Mouse (Mus musculus) 3T3-L1 (cell line): ENCODE results near the gene Srpk3.
"Not testable (repeated sequence)": the region's sequence is repeated elsewhere in the genome, so short reads cannot be mapped to it uniquely, and the experiment has no call there.

Experiments
- DNase-seq: peaks from one replicate; pipeline ENCODE4 v3.0.0-alpha.2; 2015; ENCODE audit warnings: low read depth, low spot score

Srpk3 gene

GRCm38 (mm10) chrX:73774168-73774760, at the start of gene Srpk3:
TSS of gene Srpk3 (plus strand) at chrX:73774405.
- no peak for DNase-seq

DNA sequence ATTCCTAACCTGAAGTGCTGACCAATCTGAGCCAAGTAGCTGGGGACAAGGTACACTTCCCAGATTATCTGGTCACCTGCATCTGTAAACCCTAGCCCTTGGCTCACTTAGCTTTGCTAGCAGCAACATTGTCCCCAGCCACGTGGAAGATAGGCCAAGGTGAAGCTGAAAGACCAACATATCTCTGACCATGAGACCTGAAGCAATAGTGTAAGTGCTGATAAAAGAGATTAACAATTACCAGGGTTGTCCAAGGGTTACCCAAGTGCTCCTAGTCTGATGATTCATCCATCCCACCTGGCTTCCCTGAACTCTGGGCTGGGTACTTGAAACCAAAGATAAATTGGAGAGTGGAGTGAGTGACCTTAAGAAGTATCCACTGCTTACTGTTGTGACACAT, 43.3 kb upstream of the Srpk3 start:
- DNase-seq = no peak

DNA sequence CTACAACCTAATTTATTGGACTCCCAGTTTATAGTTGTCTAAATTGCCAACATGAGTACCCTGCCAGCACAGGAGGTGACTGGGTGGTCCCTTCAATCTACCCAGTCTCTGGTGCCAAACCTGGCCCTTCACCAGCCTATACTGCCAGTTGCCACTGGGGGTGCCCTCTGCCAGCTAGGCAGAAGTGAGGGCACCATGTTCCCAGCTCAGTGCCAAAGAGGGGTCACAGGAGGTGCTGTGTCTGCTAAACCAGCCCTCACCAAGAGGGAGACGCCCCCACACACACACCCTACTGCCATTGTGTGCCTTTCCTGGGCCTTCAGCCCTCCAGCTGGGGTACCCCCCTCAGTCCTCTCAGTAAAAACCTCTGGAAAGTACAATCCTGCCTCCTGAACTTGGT, 36.0 kb upstream of the Srpk3 start:
- DNase-seq = no peak

DNA sequence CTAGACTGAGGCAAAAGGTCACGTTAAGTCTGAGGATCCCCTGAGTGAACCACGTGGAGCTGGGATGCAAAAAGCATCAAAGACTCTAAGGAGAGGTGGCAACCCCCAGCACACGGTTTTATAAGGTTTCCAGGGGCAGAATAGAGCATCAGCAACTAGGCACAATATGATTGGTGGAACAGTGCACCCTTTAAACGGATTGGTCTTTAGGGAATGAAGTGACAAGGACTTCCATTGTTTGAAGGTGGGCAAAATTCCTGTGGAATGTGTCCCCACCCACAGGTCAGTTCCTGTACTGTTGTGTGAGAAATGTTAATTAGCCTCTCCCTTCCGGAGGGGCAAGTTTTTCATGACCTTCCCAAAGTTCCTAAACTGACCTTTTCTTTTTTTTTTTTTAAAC, 35.1 kb upstream of the Srpk3 start:
- no peak for DNase-seq

GRCm38 (mm10) chrX:73739841-73740240, 34.4 kb upstream of the Srpk3 start:
- DNase-seq = not testable (repeated sequence)

DNA sequence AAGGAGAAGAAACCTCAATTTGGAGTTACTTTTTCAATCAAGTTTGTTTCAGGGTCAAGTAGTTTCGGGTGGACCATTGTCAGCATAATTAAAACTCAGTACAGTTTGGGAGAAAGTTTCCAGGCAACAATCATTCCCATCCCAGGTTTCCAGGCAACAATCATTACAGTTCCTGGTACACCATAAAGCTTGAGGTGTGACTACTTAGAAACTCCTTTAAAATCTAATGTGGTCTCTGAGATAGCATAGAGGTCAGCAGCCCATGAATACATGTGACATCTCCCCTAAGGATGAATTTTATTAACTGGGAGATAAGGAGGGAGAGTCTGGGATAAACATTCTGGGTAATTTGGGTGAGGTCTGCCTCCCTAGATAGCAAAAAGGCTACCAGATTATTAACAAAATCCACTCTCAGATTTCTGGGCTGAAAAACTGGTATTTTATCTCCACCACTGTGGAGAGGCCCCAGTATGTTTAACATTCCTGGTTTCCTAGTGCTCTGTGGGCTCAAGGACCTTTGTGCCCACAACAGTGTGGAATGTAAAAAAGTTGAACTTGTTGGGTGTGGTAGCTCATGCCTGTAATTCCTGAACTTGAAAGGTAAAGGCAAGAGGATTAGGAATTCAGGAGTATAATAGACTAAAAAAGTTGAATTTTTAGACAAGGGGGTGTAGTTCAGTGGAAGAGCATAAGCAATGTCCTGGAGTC, 29.3 kb upstream of the Srpk3 start:
- peak; percentile 28 for DNase-seq

DNA sequence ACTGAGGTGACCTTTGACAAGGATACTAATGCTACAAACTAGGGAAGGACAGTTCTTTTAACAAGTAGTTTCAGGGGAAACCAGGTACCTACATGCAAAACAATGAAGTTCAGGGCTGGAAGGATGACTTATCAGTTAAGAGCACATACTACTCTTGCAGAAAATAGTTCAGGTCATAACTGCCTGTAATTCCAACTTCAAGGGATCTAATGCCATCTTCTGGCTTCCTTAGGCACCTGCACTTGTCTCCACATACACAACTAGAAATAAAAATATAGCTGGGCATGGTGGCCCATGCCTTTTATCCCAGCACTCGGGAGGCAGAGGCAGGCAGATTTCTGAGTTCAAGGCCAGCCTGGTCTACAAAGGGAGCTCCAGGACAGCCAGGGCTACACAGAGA, 25.2 kb upstream of the Srpk3 start:
- peak; percentile 20 for DNase-seq

GRCm38 (mm10) chrX:73756334-73757140, 17.7 kb upstream of the Srpk3 start, which contains the start of gene Plxnb3:
TSS of gene Plxnb3 (plus strand) at chrX:73757090.
- no peak for DNase-seq

- DNase-seq = no peak
These were observed 15.5 kb upstream of the Srpk3 start for GRCm38 (mm10) chrX:73758611-73759290.

- DNase-seq = peak; percentile 37
These were observed 8.9 kb upstream of the Srpk3 start for GRCm38 (mm10) chrX:73765311-73765710.

GRCm38 (mm10) chrX:73767267-73767666, 6.9 kb upstream of the Srpk3 start:
- DNase-seq = no peak

DNA sequence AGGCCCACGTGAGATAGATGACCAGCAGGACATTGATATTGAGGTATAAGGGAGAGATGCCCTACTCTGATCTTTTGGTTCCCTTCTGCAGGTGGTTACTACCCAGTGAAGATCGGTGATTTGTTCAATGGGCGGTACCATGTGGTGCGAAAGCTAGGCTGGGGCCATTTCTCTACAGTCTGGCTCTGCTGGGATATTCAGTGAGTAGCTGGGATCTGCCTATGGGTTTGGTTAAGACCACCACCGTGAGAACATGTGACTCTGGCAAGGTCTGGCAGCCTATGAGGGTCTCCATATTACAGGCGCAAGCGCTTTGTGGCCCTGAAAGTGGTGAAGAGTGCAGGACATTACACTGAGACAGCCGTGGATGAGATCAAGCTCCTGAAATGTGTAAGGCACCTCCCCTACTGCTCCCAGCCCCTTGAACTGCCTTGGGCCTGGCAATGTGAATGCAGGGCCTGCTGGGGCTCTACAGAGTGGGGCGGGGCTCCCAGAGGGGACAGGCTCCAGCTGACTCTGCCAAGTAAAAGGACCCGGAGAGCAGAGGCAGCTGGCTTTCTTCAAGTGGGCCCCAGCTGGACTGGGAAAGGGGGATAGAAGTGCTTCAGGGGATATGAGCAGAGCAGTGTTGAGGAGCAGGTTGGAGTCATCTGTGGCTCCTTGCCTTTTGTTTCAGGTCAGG, 738 bp downstream of the Srpk3 start:
- no peak for DNase-seq

DNA sequence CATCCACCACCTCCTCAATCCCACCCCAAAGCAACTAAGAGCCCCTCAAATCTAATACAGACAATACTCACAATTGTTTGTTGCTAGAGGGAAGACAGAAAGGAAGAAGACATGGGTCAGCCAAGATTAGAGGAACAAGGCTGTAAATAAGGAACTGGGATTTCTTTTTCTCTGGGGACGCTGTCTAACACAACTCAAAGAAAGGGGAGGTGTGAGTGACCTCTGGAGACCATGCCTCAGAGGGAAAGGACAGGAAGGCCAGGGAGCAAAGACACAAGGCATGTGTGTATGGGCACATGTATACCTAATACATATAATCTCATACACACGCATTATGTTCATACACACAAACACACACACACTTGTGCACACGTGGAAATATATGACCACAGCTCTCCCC, 8.0 kb downstream of the Srpk3 start:
- no peak for DNase-seq

DNA sequence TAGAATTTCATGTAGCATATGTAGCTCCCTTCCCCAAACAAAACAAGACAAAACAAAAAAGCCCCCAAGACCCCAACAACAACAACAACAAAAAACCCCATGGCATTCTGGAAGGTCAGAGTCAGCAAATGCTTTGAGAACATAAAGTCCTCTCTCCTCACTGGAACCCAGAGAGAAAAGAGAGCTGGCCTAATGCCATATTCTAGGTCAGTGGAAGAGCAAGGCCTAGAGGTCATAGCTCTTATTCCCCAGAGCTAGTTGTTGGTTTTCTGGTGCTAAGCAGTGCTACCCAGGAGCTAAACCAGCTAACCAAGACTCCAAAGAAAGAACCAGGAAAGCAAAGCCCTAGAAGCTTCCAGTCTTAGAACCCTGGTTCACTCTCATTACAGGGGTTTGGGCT, 11.5 kb downstream of the Srpk3 start:
- no peak for DNase-seq

DNA sequence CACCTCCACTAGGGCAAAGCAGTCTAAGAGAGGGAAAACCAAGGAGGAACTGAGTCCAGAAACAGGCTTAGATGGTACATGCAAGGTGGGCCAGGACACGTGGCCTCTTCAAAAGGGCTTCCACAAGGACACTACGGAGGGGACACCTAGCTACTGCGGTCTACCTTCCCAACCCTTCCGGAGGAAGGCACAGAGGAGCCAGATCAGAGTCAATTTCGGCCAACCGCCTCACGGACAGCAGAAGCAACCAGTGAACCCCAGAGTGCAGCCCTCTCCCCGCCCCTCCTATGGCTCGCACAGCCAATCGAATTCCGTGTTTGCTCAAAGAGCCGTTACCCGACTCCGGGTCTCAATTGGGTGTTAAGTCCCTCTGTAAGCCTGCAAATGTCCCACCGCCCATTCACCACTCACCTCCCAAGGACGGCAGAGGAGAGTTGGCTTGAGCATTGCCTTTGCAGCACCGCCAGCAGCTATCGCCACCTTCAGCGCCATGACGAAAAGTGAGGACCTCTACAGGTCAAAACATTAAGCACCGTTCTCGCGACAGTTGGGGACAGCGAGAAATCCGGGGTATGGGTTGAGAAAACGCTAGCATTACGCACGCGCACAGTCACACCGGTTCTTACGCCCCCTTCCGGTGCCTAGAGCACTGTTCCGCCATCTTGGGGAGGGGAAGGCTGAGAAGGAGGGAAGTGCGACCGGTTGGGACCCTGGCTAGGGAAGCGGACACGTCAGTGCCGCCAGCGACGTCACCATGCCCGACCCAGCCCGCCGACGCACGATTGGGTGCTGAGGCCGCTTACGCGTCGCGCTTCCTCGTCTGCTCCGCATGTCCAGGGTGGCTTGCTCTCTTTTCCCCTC, 12.4 kb downstream of the Srpk3 start, which contains the start of the genes Idh3g and Ssr4:
Gene Idh3g (minus strand): TSS at position 534 of the 861 bp plus-strand sequence.
Gene Ssr4 (plus strand): TSS at position 665 of the 861 bp plus-strand sequence.
- peak; percentile 98 for DNase-seq

- DNase-seq = no peak
These were observed 13.0 kb downstream of the Srpk3 start for GRCm38 (mm10) chrX:73787225-73787558.

DNA sequence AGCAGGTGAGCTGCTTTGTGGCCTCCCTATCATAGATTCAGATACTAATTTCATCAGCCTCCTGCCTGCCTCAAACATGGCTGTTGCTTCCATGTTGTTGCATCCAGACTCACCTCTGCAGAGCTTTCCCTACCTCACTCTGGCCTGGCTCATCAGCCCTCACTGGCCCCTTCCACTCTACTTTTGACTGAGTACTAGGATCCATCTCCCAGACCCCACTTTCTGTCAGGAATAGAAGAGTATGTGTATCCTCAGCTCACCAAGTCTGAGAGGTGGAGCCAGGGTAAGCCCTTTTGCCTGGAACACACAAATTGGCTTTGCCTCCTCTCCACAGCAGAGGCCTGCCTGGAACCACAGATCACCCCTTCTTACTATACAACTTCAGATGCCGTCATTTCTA, 14.3 kb downstream of the Srpk3 start:
- no peak for DNase-seq

DNA sequence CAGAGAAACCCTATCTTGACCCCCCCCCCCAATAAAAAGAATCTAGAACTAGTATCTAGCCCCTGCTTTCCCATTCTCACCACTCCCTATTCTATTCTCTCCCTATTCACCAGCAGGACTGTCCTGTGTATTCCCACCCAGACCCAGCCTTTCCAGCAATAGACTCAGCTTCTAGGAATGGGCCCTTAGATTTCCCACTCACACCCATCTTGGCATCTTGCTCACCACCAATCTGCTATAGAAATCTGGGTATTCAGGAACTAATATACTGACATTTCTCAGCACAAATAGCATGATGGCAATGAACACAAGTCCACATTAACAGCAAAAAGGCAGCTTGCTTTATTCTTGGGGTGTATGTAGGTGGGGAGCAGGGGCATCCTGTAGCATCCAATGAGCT, 18.8 kb downstream of the Srpk3 start:
- no peak for DNase-seq

GRCm38 (mm10) chrX:73793505-73793904, 19.3 kb downstream of the Srpk3 start:
- DNase-seq = no peak

DNA sequence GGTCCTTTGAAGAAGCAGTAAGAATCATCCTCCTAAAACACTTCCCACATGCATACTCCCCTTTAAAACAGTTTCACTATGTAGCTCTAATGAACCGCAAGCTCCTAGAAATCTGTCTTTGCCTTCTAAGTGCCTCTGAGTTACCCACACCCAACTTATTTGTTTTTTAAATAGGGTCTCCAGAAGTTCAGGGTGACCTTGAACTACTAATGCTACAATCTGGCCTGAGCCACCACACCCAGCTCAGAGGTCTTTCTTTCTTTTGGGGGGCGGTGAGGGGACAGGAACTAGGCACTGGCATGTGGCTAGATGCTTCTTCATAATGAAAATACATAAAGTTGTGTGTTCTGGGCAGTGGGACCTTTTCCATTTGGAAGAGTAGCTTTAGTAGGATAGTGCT, 23.3 kb downstream of the Srpk3 start:
- DNase-seq = no peak
